Mouse (Mus musculus): ENCODE results near the gene Cemip2.
"Not testable (repeated sequence)": the region's sequence is repeated elsewhere in the genome, so short reads cannot be mapped to it uniquely, and the experiment has no call there.

Gene Cemip2

GRCm38 (mm10) chr19:21866756-21867155, 88.6 kb downstream of the Cemip2 start:
- not testable (repeated sequence) for DNase-seq (ENCODE audit: low read depth)

GRCm38 (mm10) chr19:21868471-21868870, 90.3 kb downstream of the Cemip2 start:
- no peak for DNase-seq (ENCODE audit: low read depth)

GRCm38 (mm10) chr19:21882110-21882940, 104.2 kb downstream of the Cemip2 start:
- no peak for DNase-seq (ENCODE audit: low read depth)

GRCm38 (mm10) chr19:21883053-21883452, 104.9 kb downstream of the Cemip2 start:
- DNase-seq (ENCODE audit: low read depth), result no peak

- no peak for DNase-seq (ENCODE audit: low read depth)
These were observed 105.8 kb downstream of the Cemip2 start for GRCm38 (mm10) chr19:21883922-21884321.

GRCm38 (mm10) chr19:21884385-21884784, 106.2 kb downstream of the Cemip2 start:
- DNase-seq (ENCODE audit: low read depth), result no peak

GRCm38 (mm10) chr19:21886166-21886657, 108.1 kb downstream of the Cemip2 start:
- DNase-seq (ENCODE audit: low read depth), result no peak

- DNase-seq (ENCODE audit: low read depth), result no peak
These were observed 112.6 kb downstream of the Cemip2 start for GRCm38 (mm10) chr19:21890699-21891098.

GRCm38 (mm10) chr19:21894792-21895191, 116.7 kb downstream of the Cemip2 start:
- no peak for DNase-seq (ENCODE audit: low read depth)

- no peak for DNase-seq (ENCODE audit: low read depth)
These were observed 117.4 kb downstream of the Cemip2 start for GRCm38 (mm10) chr19:21895540-21895939.

- no peak for DNase-seq (ENCODE audit: low read depth)
These were observed 119.1 kb downstream of the Cemip2 start for GRCm38 (mm10) chr19:21897122-21897827.

- no peak for DNase-seq (ENCODE audit: low read depth)
These were observed 120.1 kb downstream of the Cemip2 start for GRCm38 (mm10) chr19:21898015-21898939.

Data from c-Kit-positive CD71-positive TER-119-negative erythroid progenitor cells, embryonic 14.5 days (primary cell).